Mouse (Mus musculus): Measurements from ENCODE around the gene Pcgf1. TPM values are rescaled to one million over a fixed set of nuclear protein-coding genes. Genes with fewer than 3 reads are reported as not detected.
A peak's percentile ranks its signal among the peaks of the same experiment; 100 is the strongest.

Gene Pcgf1
- polyA plus RNA-seq, 1 experiment, result 14.7 TPM

GRCm38 (mm10) chr6:83066441-83066840 is 11.2 kb upstream of the Pcgf1 start:
- Histone ChIP-seq H3K4me3 (ENCODE audit: low read depth, low read length) (no peak overlapping the region), H3K9me3 (replicated peaks; ENCODE audit: control insufficient read depth, insufficient read depth, low read length, poor library complexity, severe bottlenecking) (no peaks in the 10 kb centered on the region), H3K27ac (ENCODE audit: insufficient read depth, low read length) (no peak overlapping the region), H3K27me3 (ENCODE audit: control insufficient read depth, insufficient read depth, low read length, poor library complexity, severe bottlenecking) (peaks cover 35% of the 10 kb centered on the region), H3K4me1 (ENCODE audit: control insufficient read depth, insufficient read depth, low read length) (no peaks in the 10 kb centered on the region), H3K9ac (ENCODE audit: low read depth, poor library complexity, severe bottlenecking) (no peak overlapping the region), H3K36me3 (ENCODE audit: control insufficient read depth, insufficient read depth, low read length, poor library complexity, severe bottlenecking) (no peaks in the 10 kb centered on the region)
- no peak for TF ChIP-seq CTCF (IDR thresholded peaks at IDR 0.05; ENCODE audit: low read depth, low read length)
- TF ChIP-seq POLR2A (IDR thresholded peaks at IDR 0.05; ENCODE audit: insufficient read depth, low read length), result no peak
- TF ChIP-seq EP300 (IDR thresholded peaks at IDR 0.05; ENCODE audit: insufficient read depth, low read depth, low read length), result no peak

- no peaks in the 10 kb centered on the region for H3K36me3 ChIP-seq (ENCODE audit: control insufficient read depth, insufficient read depth, low read length, poor library complexity, severe bottlenecking)
- H3K4me3 ChIP-seq (ENCODE audit: low read depth, low read length), result no peak overlapping the region
- peak overlapping the region; percentile 17; the same call in 1 of the 2 replicates for H3K9ac ChIP-seq (ENCODE audit: low read depth, poor library complexity, severe bottlenecking)
- H3K27ac ChIP-seq (ENCODE audit: insufficient read depth, low read length), result no peak overlapping the region
- H3K9me3 ChIP-seq (replicated peaks; ENCODE audit: control insufficient read depth, insufficient read depth, low read length, poor library complexity, severe bottlenecking), result no peaks in the 10 kb centered on the region
- peaks cover 35% of the 10 kb centered on the region for H3K27me3 ChIP-seq (ENCODE audit: control insufficient read depth, insufficient read depth, low read length, poor library complexity, severe bottlenecking)
- TF ChIP-seq CTCF (IDR thresholded peaks at IDR 0.05; ENCODE audit: low read depth, low read length) (no peak), EP300 (IDR thresholded peaks at IDR 0.05; ENCODE audit: insufficient read depth, low read depth, low read length) (no peak), POLR2A (IDR thresholded peaks at IDR 0.05; ENCODE audit: insufficient read depth, low read length) (no peak)
- no peaks in the 10 kb centered on the region for H3K4me1 ChIP-seq (ENCODE audit: control insufficient read depth, insufficient read depth, low read length)
Measured at GRCm38 (mm10) chr6:83068221-83068620, 9.4 kb upstream of the Pcgf1 start.

GRCm38 (mm10) chr6:83068706-83069487 is 8.8 kb upstream of the Pcgf1 start:
- Histone ChIP-seq H3K27ac (ENCODE audit: insufficient read depth, low read length) (no peak overlapping the region), H3K36me3 (ENCODE audit: control insufficient read depth, insufficient read depth, low read length, poor library complexity, severe bottlenecking) (no peaks in the 10 kb centered on the region), H3K9me3 (replicated peaks; ENCODE audit: control insufficient read depth, insufficient read depth, low read length, poor library complexity, severe bottlenecking) (no peaks in the 10 kb centered on the region), H3K4me3 (ENCODE audit: low read depth, low read length) (peak overlapping the region; percentile 65), H3K27me3 (ENCODE audit: control insufficient read depth, insufficient read depth, low read length, poor library complexity, severe bottlenecking) (peaks cover 35% of the 10 kb centered on the region), H3K9ac (ENCODE audit: low read depth, poor library complexity, severe bottlenecking) (peak overlapping the region; percentile 17; the same call in 1 of the 2 replicates), H3K4me1 (ENCODE audit: control insufficient read depth, insufficient read depth, low read length) (no peaks in the 10 kb centered on the region)
- no peak for TF ChIP-seq CTCF (IDR thresholded peaks at IDR 0.05; ENCODE audit: low read depth, low read length)
- no peak for TF ChIP-seq EP300 (IDR thresholded peaks at IDR 0.05; ENCODE audit: insufficient read depth, low read depth, low read length)
- no peak for TF ChIP-seq POLR2A (IDR thresholded peaks at IDR 0.05; ENCODE audit: insufficient read depth, low read length)

- H3K36me3 ChIP-seq (ENCODE audit: control insufficient read depth, insufficient read depth, low read length, poor library complexity, severe bottlenecking), result no peaks in the 10 kb centered on the region
- H3K4me1 ChIP-seq (ENCODE audit: control insufficient read depth, insufficient read depth, low read length), result no peaks in the 10 kb centered on the region
- TF ChIP-seq EP300 (IDR thresholded peaks at IDR 0.05; ENCODE audit: insufficient read depth, low read depth, low read length) (no peak), POLR2A (IDR thresholded peaks at IDR 0.05; ENCODE audit: insufficient read depth, low read length) (no peak), CTCF (IDR thresholded peaks at IDR 0.05; ENCODE audit: low read depth, low read length) (no peak)
- H3K9ac ChIP-seq (ENCODE audit: low read depth, poor library complexity, severe bottlenecking), result peak overlapping the region; percentile 71
- no peak overlapping the region for H3K27ac ChIP-seq (ENCODE audit: insufficient read depth, low read length)
- peak overlapping the region; percentile 65 for H3K4me3 ChIP-seq (ENCODE audit: low read depth, low read length)
- H3K27me3 ChIP-seq (ENCODE audit: control insufficient read depth, insufficient read depth, low read length, poor library complexity, severe bottlenecking), result peaks cover 35% of the 10 kb centered on the region
- no peaks in the 10 kb centered on the region for H3K9me3 ChIP-seq (replicated peaks; ENCODE audit: control insufficient read depth, insufficient read depth, low read length, poor library complexity, severe bottlenecking)
Measured at GRCm38 (mm10) chr6:83069488-83070246, 8.0 kb upstream of the Pcgf1 start.

- TF ChIP-seq EP300 (IDR thresholded peaks at IDR 0.05; ENCODE audit: insufficient read depth, low read depth, low read length), result no peak
- TF ChIP-seq CTCF (IDR thresholded peaks at IDR 0.05; ENCODE audit: low read depth, low read length), result no peak
- H3K36me3 ChIP-seq (ENCODE audit: control insufficient read depth, insufficient read depth, low read length, poor library complexity, severe bottlenecking), result no peaks in the 10 kb centered on the region
- H3K9me3 ChIP-seq (replicated peaks; ENCODE audit: control insufficient read depth, insufficient read depth, low read length, poor library complexity, severe bottlenecking), result no peaks in the 10 kb centered on the region
- H3K27ac ChIP-seq (ENCODE audit: insufficient read depth, low read length), result no peak within 1 kb of the TSS
- no peaks in the 10 kb centered on the region for H3K4me1 ChIP-seq (ENCODE audit: control insufficient read depth, insufficient read depth, low read length)
- H3K27me3 ChIP-seq (ENCODE audit: control insufficient read depth, insufficient read depth, low read length, poor library complexity, severe bottlenecking), result peaks cover 35% of the 10 kb centered on the region
- peak within 1 kb of the TSS; percentile 71 for H3K9ac ChIP-seq (ENCODE audit: low read depth, poor library complexity, severe bottlenecking)
- peak within 1 kb of the TSS; percentile 65 for H3K4me3 ChIP-seq (ENCODE audit: low read depth, low read length)
Measured at GRCm38 (mm10) chr6:83070247-83070310, 7.6 kb upstream of the Pcgf1 start, which contains the start of gene Tlx2. Tlx2 (minus strand) TSS chr6:83070293.
